14 mouse cellular contexts compared by ENCODE assay signal in the genomic region with DNA sequence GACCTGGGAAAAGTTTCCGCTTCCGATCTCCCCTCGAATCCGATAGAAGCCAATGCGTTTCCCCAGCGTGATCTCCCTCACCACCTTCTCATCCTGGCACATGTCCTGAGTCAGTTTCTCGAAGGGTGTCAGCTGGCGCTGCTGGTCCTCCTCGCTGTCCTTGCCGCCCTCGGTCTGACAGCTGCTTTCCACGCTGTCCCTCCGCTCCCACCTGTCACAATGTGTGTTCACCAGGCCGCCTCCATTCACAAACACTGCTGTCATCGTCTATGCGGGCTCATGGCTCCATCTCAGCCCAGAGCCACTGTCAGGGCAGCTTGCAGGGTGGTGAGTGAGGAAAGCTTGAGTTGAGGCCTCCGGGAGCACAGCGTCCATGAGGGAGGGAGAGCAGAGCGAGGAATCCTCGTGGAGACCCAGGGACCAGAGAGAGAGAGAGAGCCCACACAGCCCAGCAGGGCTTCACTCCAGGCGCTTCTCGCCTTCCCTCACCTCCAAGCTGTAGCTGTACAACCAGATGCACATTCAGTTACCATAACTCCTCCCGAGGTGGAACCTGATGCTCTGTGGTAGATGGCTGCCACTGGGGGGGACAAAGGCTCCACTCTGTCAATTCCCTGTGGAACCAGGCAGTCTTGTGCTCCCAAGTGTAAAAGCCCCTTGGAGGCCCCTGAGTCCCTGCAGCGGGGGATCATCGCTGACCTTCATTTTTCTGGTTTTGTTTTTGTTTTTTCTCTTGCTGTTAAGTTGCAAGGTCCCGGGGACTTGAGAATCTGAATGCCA. TPM values are rescaled to one million over a fixed set of nuclear protein-coding genes. Genes with fewer than 3 reads are reported as not detected.
DNase-seq lines count a peak whose midpoint lies in the region; ATAC-seq and TF ChIP-seq lines count a peak whose summit lies in the region.
"Had no signal": no experiment of that assay in that cellular context is flagged by ENCODE, and none has a peak within 500 bp of the region (broad histone marks: within the 10 kb centered on the region; RNA-seq: fewer than 3 reads in every experiment).

No protein-coding gene starts in this region.

- no peak for TF ChIP-seq EP300 in heart, adult 2 months (IDR thresholded peaks at IDR 0.05; ENCODE audit: insufficient read depth, low read depth, low read length)

- H3K27ac ChIP-seq in heart, embryonic 15.5 days = no peak overlapping the region
- no peak overlapping the region for H3K27ac ChIP-seq in heart, adult 2 months
- H3K27ac ChIP-seq in midbrain, embryonic 10.5 days (replicated peaks) = peak overlapping the region; percentile 63
- no peak overlapping the region for H3K27ac ChIP-seq in midbrain, embryonic 16.5 days (ENCODE audit: low read length)
- H3K27ac ChIP-seq in midbrain, postnatal 0 days (ENCODE audit: low read depth, low read length) = no peak overlapping the region
- H3K27ac ChIP-seq: neural tube, embryonic 13.5 days had no signal

- no peak for ATAC-seq in heart, embryonic 15.5 days (replicated peaks; ENCODE audit: insufficient number of reproducible peaks, insufficient read depth, low FRiP score, low read depth)
- no peak for ATAC-seq in midbrain, embryonic 16.5 days
- ATAC-seq in midbrain, postnatal 0 days (ENCODE audit: low FRiP score) = no peak
- ATAC-seq: activated CD4-positive, CD25-positive, alpha-beta regulatory T cell, adult 4 months had no signal

- peak overlapping the region; percentile 33 for H3K4me2 ChIP-seq in heart, embryonic 15.5 days
- H3K4me2 ChIP-seq in midbrain, embryonic 16.5 days (ENCODE audit: low read length) = no peak overlapping the region
- H3K4me2 ChIP-seq in midbrain, postnatal 0 days (ENCODE audit: low read depth, low read length, poor library complexity, severe bottlenecking) = no peak overlapping the region
- H3K4me2 ChIP-seq: neural tube, embryonic 13.5 days had no signal

- no peak overlapping the region for H3K4me3 ChIP-seq in heart, embryonic 15.5 days
- H3K4me3 ChIP-seq in heart, adult 2 months = no peak overlapping the region
- H3K4me3 ChIP-seq in midbrain, embryonic 10.5 days = no peak overlapping the region
- no peak overlapping the region for H3K4me3 ChIP-seq in midbrain, embryonic 16.5 days (ENCODE audit: low read depth, low read length)
- H3K4me3 ChIP-seq in midbrain, postnatal 0 days (ENCODE audit: low read depth, low read length) = no peak overlapping the region
- H3K4me3 ChIP-seq: neural tube, embryonic 13.5 days had no signal

- TF ChIP-seq CTCF in heart, adult 2 months (IDR thresholded peaks at IDR 0.05) = no peak
- TF ChIP-seq CTCF in midbrain, postnatal 0 days (IDR thresholded peaks at IDR 0.05) = no peak

- 52% methylated on average over 26 of the region's 26 CpGs for WGBS in heart, embryonic 15.5 days
- 68% methylated on average over 26 of the region's 26 CpGs for WGBS in heart, adult 2 months
- WGBS in midbrain, embryonic 10.5 days = 64% methylated on average over 26 of the region's 26 CpGs
- 65% methylated on average over 26 of the region's 26 CpGs for WGBS in midbrain, embryonic 16.5 days
- WGBS in midbrain, postnatal 0 days = 57% methylated on average over 26 of the region's 26 CpGs

- no peaks in the 10 kb centered on the region for H3K9me3 ChIP-seq in heart, embryonic 15.5 days (replicated peaks)
- no peaks in the 10 kb centered on the region for H3K9me3 ChIP-seq in midbrain, embryonic 10.5 days (replicated peaks)
- H3K9me3 ChIP-seq in midbrain, embryonic 16.5 days (replicated peaks; ENCODE audit: control insufficient read depth, low read length, poor library complexity, severe bottlenecking) = no peaks in the 10 kb centered on the region
- no peaks in the 10 kb centered on the region for H3K9me3 ChIP-seq in midbrain, postnatal 0 days (ENCODE audit: low read length)
- H3K9me3 ChIP-seq: G1E; neural tube, embryonic 13.5 days had no signal

- DNase-seq in cerebellum, postnatal 10 days = peak; percentile 47 to 52
- DNase-seq in cerebellum, adult 9-10 months = no peak
- DNase-seq in heart, adult 2 months = no peak
- DNase-seq in midbrain, embryonic 10.5 days (ENCODE audit: low spot score) = no peak
- peak; percentile 10 for DNase-seq in midbrain, postnatal 0 days (ENCODE audit: low spot score)
- DNase-seq in thymus, postnatal 14 days = no peak
- DNase-seq: embryo, embryonic 11 days; liver; thymus, adult 18-20 months had no signal

- H3K36me3 ChIP-seq in heart, embryonic 15.5 days = no peaks in the 10 kb centered on the region
- H3K36me3 ChIP-seq in heart, adult 2 months (ENCODE audit: control insufficient read depth, insufficient read depth, low read length) = no peaks in the 10 kb centered on the region
- no peaks in the 10 kb centered on the region for H3K36me3 ChIP-seq in midbrain, embryonic 10.5 days
- 0 out of 2 replicates have a peak, but pooled peaks cover 3% of the 10 kb centered on the region for H3K36me3 ChIP-seq in midbrain, embryonic 16.5 days (ENCODE audit: control insufficient read depth, insufficient read depth, low read length)
- H3K36me3 ChIP-seq in midbrain, postnatal 0 days (ENCODE audit: insufficient read depth, low read length) = no peaks in the 10 kb centered on the region
- H3K36me3 ChIP-seq: G1E; neural tube, embryonic 13.5 days had no signal

- no peaks in the 10 kb centered on the region for H3K4me1 ChIP-seq in heart, embryonic 15.5 days (replicated peaks)
- H3K4me1 ChIP-seq in heart, adult 2 months (ENCODE audit: control insufficient read depth, insufficient read depth, low read length) = no peaks in the 10 kb centered on the region; the same call in 1 of the 2 replicates
- H3K4me1 ChIP-seq in midbrain, embryonic 10.5 days = peaks cover 11% of the 10 kb centered on the region
- peaks cover 2% of the 10 kb centered on the region; the same call in 1 of the 2 replicates for H3K4me1 ChIP-seq in midbrain, embryonic 16.5 days (ENCODE audit: control insufficient read depth, insufficient read depth, low read length)
- H3K4me1 ChIP-seq in midbrain, postnatal 0 days (ENCODE audit: insufficient read depth, low read length) = no peaks in the 10 kb centered on the region

- no peaks in the 10 kb centered on the region for H3K27me3 ChIP-seq in heart, embryonic 15.5 days
- no peaks in the 10 kb centered on the region for H3K27me3 ChIP-seq in heart, adult 2 months (ENCODE audit: control insufficient read depth, insufficient read depth, low read length)
- no peaks in the 10 kb centered on the region for H3K27me3 ChIP-seq in midbrain, embryonic 10.5 days (ENCODE audit: low read depth, poor library complexity, severe bottlenecking)
- no peaks in the 10 kb centered on the region for H3K27me3 ChIP-seq in midbrain, embryonic 16.5 days (ENCODE audit: control insufficient read depth, insufficient read depth, low read depth, low read length)
- H3K27me3 ChIP-seq in midbrain, postnatal 0 days (ENCODE audit: insufficient read depth, low read length) = no peaks in the 10 kb centered on the region
- H3K27me3 ChIP-seq: neural tube, embryonic 13.5 days had no signal

- no peak for TF ChIP-seq POLR2A in heart, adult 2 months (IDR thresholded peaks at IDR 0.05; ENCODE audit: insufficient read depth, low read depth, low read length)

- H3K9ac ChIP-seq in heart, embryonic 15.5 days = no peak overlapping the region
- no peak overlapping the region for H3K9ac ChIP-seq in heart, adult 2 months (ENCODE audit: low read depth, low read length)
- no peak overlapping the region for H3K9ac ChIP-seq in midbrain, embryonic 16.5 days (ENCODE audit: low read depth, low read length)
- H3K9ac ChIP-seq in midbrain, postnatal 0 days (replicated peaks; ENCODE audit: low read length, poor library complexity, severe bottlenecking) = no peak overlapping the region
- H3K9ac ChIP-seq: neural tube, embryonic 13.5 days had no signal

- no peaks in the 10 kb centered on the region for H3K79me2 ChIP-seq in heart, adult 2 months (replicated peaks; ENCODE audit: control insufficient read depth, insufficient read depth, low read length)

- intact Hi-C loops in heart, adult 2 months (cut with DNase I) = no loop called here

RNA-seq across cellular contexts. Expression of gene Nim1k, which starts 27.9 kb away (rescaled TPM):
- 0.72 and 0.77 TPM in 2 replicates for polyA plus RNA-seq in heart, embryonic 15.5 days (2015; fragmentation: Nextera tagmentation; extraction: Ambion mirVana)
- 1 to 10 TPM; 1.2 to 1.8 TPM for total RNA-seq in heart, adult 2 months (2021)
- 0.64 and 1.2 TPM in 2 replicates for polyA plus RNA-seq in heart, adult 2 months (2012; rRNA removed)
- 2.4 and 2.5 TPM in 2 replicates for polyA plus RNA-seq in midbrain, embryonic 10.5 days (2016; fragmentation: Nextera tagmentation; extraction: Ambion mirVana)
- 5.5 and 7.0 TPM in 2 replicates for polyA plus RNA-seq in midbrain, embryonic 16.5 days (2015; fragmentation: Nextera tagmentation; extraction: Ambion mirVana)
- total RNA-seq in midbrain, postnatal 0 days (2014; rRNA removed) = 9.5 and 10.3 TPM in 2 replicates
- polyA plus RNA-seq in midbrain, postnatal 0 days (2015; fragmentation: Nextera tagmentation; extraction: Ambion mirVana) = 8.6 and 8.7 TPM in 2 replicates

RNA-seq across cellular contexts. Expression of gene Hmgcs1, which starts 37.6 kb away (rescaled TPM):
- 69.9 and 86.4 TPM in 2 replicates for polyA plus RNA-seq in heart, embryonic 15.5 days (2015; fragmentation: Nextera tagmentation; extraction: Ambion mirVana)
- 10 to 100 TPM; 34.9 to 35.4 TPM for total RNA-seq in heart, adult 2 months (2021)
- 16.7 and 29.0 TPM in 2 replicates for polyA plus RNA-seq in heart, adult 2 months (2012; rRNA removed)
- 404 and 439 TPM in 2 replicates for polyA plus RNA-seq in midbrain, embryonic 10.5 days (2016; fragmentation: Nextera tagmentation; extraction: Ambion mirVana)
- 635 and 644 TPM in 2 replicates for polyA plus RNA-seq in midbrain, embryonic 16.5 days (2015; fragmentation: Nextera tagmentation; extraction: Ambion mirVana)
- 291 and 374 TPM in 2 replicates for total RNA-seq in midbrain, postnatal 0 days (2014; rRNA removed)
- polyA plus RNA-seq in midbrain, postnatal 0 days (2015; fragmentation: Nextera tagmentation; extraction: Ambion mirVana) = 416 and 428 TPM in 2 replicates

Comparison
In these comparisons a context has a peak if more than half of its experiments do, and no peak if none do; other contexts are left out.
1. DNase-seq: peak in cerebellum, postnatal 10 days (2 of 2) and midbrain, postnatal 0 days (single experiment); none in cerebellum, adult 9-10 months (single experiment), heart, adult 2 months (0 of 2), midbrain, embryonic 10.5 days (single experiment) and thymus, postnatal 14 days (single experiment).